Mouse (Mus musculus) MEL (cell line): ENCODE results near the gene Med13l. TPM values are rescaled to one million over a fixed set of nuclear protein-coding genes. Genes with fewer than 3 reads are reported as not detected.

ENCODE experiments used
- DNase-seq: peaks from one replicate; pipeline ENCODE4 v3.0.0; 2011; ENCODE audit warnings: low read depth, low spot score
- H3K27ac ChIP-seq: 2 replicates; pipeline ENCODE4 v1.5.1; 2012; ENCODE audit warnings: low read depth, mild to moderate bottlenecking, control low read depth, low read length, moderate library complexity; ENCODE audit not compliant: control insufficient read depth
- H3K27me3 ChIP-seq, 2 experiments: fragments of 150-350 bp in 1 of 2; sonication (generic) in 1 of 2; 2 replicates each; pipeline ENCODE4 v1.6.1; 2012; ENCODE audit warnings: low read length in 2 of 2, mild to moderate bottlenecking in 2 of 2, improper control_type of control experiment in 1 of 2, moderate library complexity in 1 of 2; ENCODE audit not compliant: insufficient read depth in 2 of 2, control insufficient read depth in 1 of 2
- H3K36me3 ChIP-seq, 2 experiments: 2 replicates each; pipeline ENCODE4 v1.6.1; 2012 to 2014; ENCODE audit warnings: low read length in 2 of 2, improper control_type of control experiment in 1 of 2, inconsistent platforms in 1 of 2, mild to moderate bottlenecking in 1 of 2; ENCODE audit not compliant: insufficient read depth in 2 of 2, control insufficient read depth in 1 of 2
- H3K4me1 ChIP-seq, 2 experiments: fragments of 150-350 bp in 1 of 2; sonication (generic) in 1 of 2; 2 replicates each; pipeline ENCODE4 v1.6.1; 2012; ENCODE audit warnings: low read length in 2 of 2, improper control_type of control experiment in 1 of 2, mild to moderate bottlenecking in 1 of 2; ENCODE audit not compliant: insufficient read depth in 2 of 2, control insufficient read depth in 1 of 2
- H3K4me3 ChIP-seq, 2 experiments: fragments of 150-350 bp in 1 of 2; sonication (generic) in 1 of 2; 2 replicates each; pipeline ENCODE4 v1.5.1; 2012; ENCODE audit warnings: low read depth in 2 of 2, low read length in 2 of 2, mild to moderate bottlenecking in 2 of 2, moderate library complexity in 2 of 2, control low read depth in 1 of 2, improper control_type of control experiment in 1 of 2; ENCODE audit not compliant: control insufficient read depth in 1 of 2, insufficient read depth in 1 of 2
- H3K79me2 ChIP-seq: 2 replicates; pipeline ENCODE4 v1.6.1; 2012; ENCODE audit warnings: mild to moderate bottlenecking, low read length, moderate library complexity; ENCODE audit not compliant: control insufficient read depth, poor library complexity, insufficient read depth
- H3K9ac ChIP-seq: 2 replicates; pipeline ENCODE4 v1.6.1; 2012; ENCODE audit warnings: low read depth, mild to moderate bottlenecking, control low read depth, low read length, moderate library complexity; ENCODE audit not compliant: control insufficient read depth, poor library complexity, severe bottlenecking
- H3K9me3 ChIP-seq: fragments of 150-350 bp; sonication (generic); replicated peaks from 2 replicates; pipeline ENCODE4 v1.6.1; 2012; ENCODE audit warnings: mild to moderate bottlenecking, low read length, improper control_type of control experiment, moderate library complexity; ENCODE audit not compliant: insufficient read depth
- CHD1 ChIP-seq: IDR thresholded peaks from 2 replicates; pipeline ENCODE4 v1.6.1; 2012; ENCODE audit warnings: low read depth, mild to moderate bottlenecking, inconsistent platforms, low read length, improper control_type of control experiment
- CTCF ChIP-seq, 3 experiments: IDR thresholded peaks in 2 of 3; conservative IDR thresholded peaks in 1 of 3; 2 replicates each; pipeline ENCODE4 v1.5.1; 2011 to 2012; ENCODE audit warnings: low read length in 3 of 3, low read depth in 2 of 3, mild to moderate bottlenecking in 2 of 3, improper control_type of control experiment in 1 of 3, inconsistent platforms in 1 of 3, mixed read lengths in 1 of 3, moderate library complexity in 1 of 3; ENCODE audit not compliant: control insufficient read depth in 1 of 3, insufficient read depth in 1 of 3, poor library complexity in 1 of 3, severe bottlenecking in 1 of 3
- E2F4 ChIP-seq: IDR thresholded peaks from 2 replicates; pipeline ENCODE4 v1.6.1; 2011; ENCODE audit warnings: low read depth, low read length, improper control_type of control experiment, borderline replicate concordance
- HCFC1 ChIP-seq: IDR thresholded peaks from 2 replicates; pipeline ENCODE4 v1.6.1; 2012; ENCODE audit warnings: low read depth, mild to moderate bottlenecking, inconsistent platforms, low read length, improper control_type of control experiment, moderate library complexity
- KAT2A ChIP-seq: conservative IDR thresholded peaks from 2 replicates; pipeline ENCODE4 v1.6.1; 2012; ENCODE audit warnings: low read depth, low read length, improper control_type of control experiment, inconsistent platforms
- MAZ ChIP-seq: IDR thresholded peaks from 2 replicates; pipeline ENCODE4 v1.6.1; 2012; ENCODE audit warnings: low read depth, mild to moderate bottlenecking, inconsistent platforms, low read length, improper control_type of control experiment
- MEF2A ChIP-seq: IDR thresholded peaks from 2 replicates; pipeline ENCODE4 v1.6.1; 2014; ENCODE audit warnings: low read depth, mild to moderate bottlenecking, inconsistent platforms, low read length, improper control_type of control experiment; ENCODE audit not compliant: poor library complexity, insufficient replicate concordance, severe bottlenecking; ENCODE audit errors: extremely low read depth
- MYB ChIP-seq: IDR thresholded peaks from 2 replicates; pipeline ENCODE4 v1.6.1; 2011; ENCODE audit warnings: mild to moderate bottlenecking, low read depth, low read length, improper control_type of control experiment
- MYC ChIP-seq: IDR thresholded peaks from 2 replicates; pipeline ENCODE4 v1.6.1; 2011; ENCODE audit warnings: low read depth, mild to moderate bottlenecking, low read length, improper control_type of control experiment, moderate library complexity
- NRF1 ChIP-seq: IDR thresholded peaks from 2 replicates; pipeline ENCODE4 v1.6.1; 2014; ENCODE audit warnings: low read depth, mild to moderate bottlenecking, inconsistent platforms, low read length, improper control_type of control experiment, moderate library complexity; ENCODE audit not compliant: poor library complexity, insufficient read depth, severe bottlenecking
- POLR2AphosphoS5 ChIP-seq: IDR thresholded peaks from 2 replicates; pipeline ENCODE4 v1.6.1; 2012; ENCODE audit warnings: low read depth, borderline replicate concordance, mild to moderate bottlenecking, inconsistent platforms, low read length, moderate library complexity, mixed read lengths
- RAD21 ChIP-seq: IDR thresholded peaks from 2 replicates; pipeline ENCODE4 v1.6.1; 2011; ENCODE audit warnings: mild to moderate bottlenecking, low read depth, low read length, improper control_type of control experiment
- SMC3 ChIP-seq: IDR thresholded peaks from 2 replicates; pipeline ENCODE4 v1.6.1; 2011; ENCODE audit warnings: low read depth, low read length, improper control_type of control experiment
- TCF12 ChIP-seq: IDR thresholded peaks from 2 replicates; pipeline ENCODE4 v1.6.1; 2014; ENCODE audit warnings: low read depth, mild to moderate bottlenecking, inconsistent platforms, low read length, improper control_type of control experiment, moderate library complexity
- UBTF ChIP-seq: IDR thresholded peaks from 2 replicates; pipeline ENCODE4 v1.6.1; 2012; ENCODE audit warnings: low read depth, mild to moderate bottlenecking, inconsistent platforms, low read length, improper control_type of control experiment, moderate library complexity, borderline replicate concordance; ENCODE audit not compliant: insufficient read depth
- USF1 ChIP-seq: IDR thresholded peaks from 2 replicates; pipeline ENCODE4 v1.6.1; 2014; ENCODE audit warnings: low read depth, mild to moderate bottlenecking, inconsistent platforms, low read length, improper control_type of control experiment, moderate library complexity
- USF2 ChIP-seq, 2 experiments: IDR thresholded peaks; 2 replicates each; pipeline ENCODE4 v1.6.1; 2011 to 2012; ENCODE audit warnings: improper control_type of control experiment in 2 of 2, low read length in 2 of 2, borderline replicate concordance in 1 of 2, inconsistent platforms in 1 of 2, low read depth in 1 of 2, mild to moderate bottlenecking in 1 of 2; ENCODE audit not compliant: insufficient read depth in 1 of 2
- ZKSCAN1 ChIP-seq: IDR thresholded peaks from 2 replicates; pipeline ENCODE4 v1.6.1; 2012; ENCODE audit warnings: low read depth, mild to moderate bottlenecking, inconsistent platforms, low read length, improper control_type of control experiment, moderate library complexity
- ZMIZ1 ChIP-seq: IDR thresholded peaks from 2 replicates; pipeline ENCODE4 v1.6.1; 2012; ENCODE audit warnings: low read depth, mild to moderate bottlenecking, inconsistent platforms, low read length, improper control_type of control experiment, moderate library complexity
- ZNF384 ChIP-seq: IDR thresholded peaks from 2 replicates; pipeline ENCODE4 v1.6.1; 2012; ENCODE audit warnings: low read depth, mild to moderate bottlenecking, inconsistent platforms, low read length, improper control_type of control experiment
- polyA plus RNA-seq, 2 experiments: library from polyadenylated mRNA; stranded (reverse) in 1 of 2; unstranded in 1 of 2; fragments of >175 nt in 1 of 2; fragments of >200 nt in 1 of 2; gene quantifications; 2 replicates each; pipeline versions ENCODE4 v1.2.1 to v1.2.4; 2012; ENCODE audit warnings: low replicate concordance in 2 of 2, low read depth in 1 of 2; ENCODE audit not compliant: insufficient read length in 2 of 2, insufficient read depth in 1 of 2, missing spikeins in 1 of 2
- total RNA-seq: library from RNA; depleted of rRNA; stranded (reverse); fragments of 300-350 nt; gene quantifications from 2 replicates; pipeline ENCODE4 v1.2.3, GENCODE M21; 2012

Gene Med13l
- total and polyA plus RNA-seq, 3 experiments = 13.4 to 16.1 TPM; not detected in 1

DNA sequence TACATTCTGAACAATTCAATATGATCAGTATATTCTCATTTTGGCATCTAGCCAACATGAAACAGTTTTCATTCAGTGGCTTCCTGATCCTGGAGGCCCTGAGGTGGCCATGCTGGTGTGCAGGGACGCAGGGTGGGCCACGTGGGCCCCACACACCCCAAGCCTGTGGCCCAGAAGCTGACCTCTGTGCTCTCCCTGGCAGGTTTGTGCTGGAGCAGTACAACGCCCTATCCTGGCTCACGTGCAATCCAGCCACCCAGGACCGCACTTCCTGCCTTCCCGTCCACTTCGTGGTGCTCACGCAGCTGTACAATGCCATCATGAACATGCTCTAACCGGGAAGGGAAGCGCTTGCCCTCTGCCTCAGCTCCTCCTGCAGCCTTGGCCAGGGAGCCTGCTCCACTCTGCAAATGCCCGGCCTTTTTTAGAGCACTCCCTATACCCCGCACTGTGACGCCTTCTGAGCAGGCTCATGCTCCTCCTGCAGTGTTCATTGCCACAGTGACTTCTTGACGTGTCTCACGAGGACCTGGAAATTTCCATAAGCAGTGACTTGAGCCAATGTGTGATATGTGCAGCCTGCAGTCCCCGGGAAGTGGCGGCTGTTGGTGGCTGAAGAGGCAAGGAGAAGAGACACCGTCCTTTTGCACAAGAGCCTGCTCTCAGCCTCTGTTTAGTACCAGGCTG, 202.2 kb downstream of the Med13l start:
- no peak overlapping the region for H3K27ac ChIP-seq
- H3K4me3 ChIP-seq = no peak overlapping the region
- no peaks in the 10 kb centered on the region for H3K9me3 ChIP-seq
- no peak overlapping the region for H3K9ac ChIP-seq
- no peaks in the 10 kb centered on the region for H3K27me3 ChIP-seq
- TF ChIP-seq NRF1 (no peak), MYB (no peak)
- H3K4me1 ChIP-seq = no peaks in the 10 kb centered on the region
- H3K79me2 ChIP-seq = no peaks in the 10 kb centered on the region
- no peak for DNase-seq
- H3K36me3 ChIP-seq = no peaks in the 10 kb centered on the region; a peak in 1 of 4 replicates

DNA sequence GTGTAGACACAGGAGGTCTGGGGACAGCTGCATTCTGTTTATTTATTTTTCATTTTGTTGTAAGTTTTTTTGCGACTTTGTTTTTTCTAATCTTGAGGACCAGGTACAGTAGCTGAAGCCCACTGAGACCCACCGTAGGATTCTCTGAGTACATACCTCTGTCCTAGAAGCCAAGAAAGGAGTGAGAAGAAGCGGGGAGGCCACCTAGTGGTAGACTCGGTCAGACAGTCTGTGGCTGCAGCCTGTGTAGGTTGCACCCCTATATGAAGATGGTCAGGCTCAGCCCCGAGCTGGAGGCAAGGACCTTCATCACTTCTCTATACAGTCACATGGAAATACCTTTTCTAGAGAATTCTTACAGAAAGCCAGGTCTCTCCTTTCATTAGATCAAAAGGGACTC, 202.9 kb downstream of the Med13l start:
- Histone ChIP-seq H3K27ac (no peak overlapping the region), H3K27me3 (no peaks in the 10 kb centered on the region), H3K79me2 (no peaks in the 10 kb centered on the region), H3K36me3 (no peaks in the 10 kb centered on the region; a peak in 1 of 4 replicates), H3K4me1 (no peaks in the 10 kb centered on the region), H3K9ac (no peak overlapping the region), H3K9me3 (no peaks in the 10 kb centered on the region), H3K4me3 (no peak overlapping the region)
- peak; percentile 46 for DNase-seq
- TF ChIP-seq ZMIZ1 (no peak), SMC3 (peak; percentile 61), CTCF (IDR thresholded peaks at IDR 0.05 in 2 of 3, conservative IDR thresholded peaks at IDR 0.05 in 1 of 3; ENCODE audit: control insufficient read depth in 1 of 3, insufficient read depth in 1 of 3, low read depth in 2 of 3, low read length in 3 of 3, poor library complexity in 1 of 3, severe bottlenecking in 1 of 3) (peak; percentile 35 to 67 (median 61); a peak in 5 of 6 replicates), RAD21 (peak; percentile 43), MYC (no peak)

DNA sequence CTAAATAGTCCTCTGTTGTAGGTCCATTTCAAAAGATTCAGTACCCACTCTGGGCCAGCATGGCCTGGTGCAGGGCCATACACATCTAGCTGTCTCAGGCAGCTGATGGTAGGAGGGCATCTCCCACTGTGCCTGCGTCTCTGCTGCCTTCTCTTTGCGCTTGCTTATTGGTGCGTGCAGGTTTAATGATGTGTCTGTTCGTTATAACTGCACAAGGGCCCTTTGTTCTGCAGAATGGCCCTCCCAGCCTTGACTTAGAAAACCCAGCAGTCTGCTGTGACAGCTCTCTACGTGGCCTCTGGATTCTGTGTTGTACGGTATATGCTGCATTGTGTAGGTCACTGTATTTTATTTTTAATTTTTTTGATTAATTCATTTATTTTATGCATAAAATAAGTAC, 208.7 kb downstream of the Med13l start:
- no peaks in the 10 kb centered on the region for H3K79me2 ChIP-seq
- no peaks in the 10 kb centered on the region for H3K27me3 ChIP-seq
- DNase-seq = no peak
- H3K9me3 ChIP-seq = no peaks in the 10 kb centered on the region
- H3K4me3 ChIP-seq = no peak overlapping the region
- H3K36me3 ChIP-seq = no peaks in the 10 kb centered on the region
- no peak overlapping the region for H3K27ac ChIP-seq
- H3K9ac ChIP-seq = no peak overlapping the region
- TF ChIP-seq MYB (no peak), USF2 (IDR thresholded peaks at IDR 0.05; ENCODE audit: borderline replicate concordance in 1 of 2, insufficient read depth in 1 of 2, low read depth in 1 of 2, low read length in 2 of 2) (no peak), CHD1 (no peak), KAT2A (no peak), POLR2AphosphoS5 (no peak), ZKSCAN1 (no peak), SMC3 (no peak), USF1 (no peak), MEF2A (no peak), MAZ (no peak), UBTF (no peak), HCFC1 (no peak), ZNF384 (no peak), CTCF (IDR thresholded peaks at IDR 0.05 in 2 of 3, conservative IDR thresholded peaks at IDR 0.05 in 1 of 3; ENCODE audit: control insufficient read depth in 1 of 3, insufficient read depth in 1 of 3, low read depth in 2 of 3, low read length in 3 of 3, poor library complexity in 1 of 3, severe bottlenecking in 1 of 3) (no peak), ZMIZ1 (no peak), NRF1 (no peak), TCF12 (no peak), E2F4 (no peak), MYC (no peak)
- H3K4me1 ChIP-seq = no peaks in the 10 kb centered on the region
